ENCODE assay signal across 9 mouse cellular contexts in genomic region chr17:28012851-28013250, GRCm38 (mm10).
DNase-seq lines count a peak whose midpoint lies in the region; ATAC-seq lines count a peak whose summit lies in the region.
"Had no signal": no experiment of that assay in that cellular context is flagged by ENCODE, and none has a peak within 500 bp of the region (broad histone marks: within the 10 kb centered on the region; RNA-seq: fewer than 3 reads in every experiment).

No protein-coding gene starts in this region.

- 20% methylated on average over 6 of the region's 6 CpGs for WGBS in liver, embryonic 13.5 days (ENCODE audit: insufficient replicate concordance)

- peaks cover 100% of the 10 kb centered on the region for H3K4me1 ChIP-seq in megakaryocyte, embryonic 14.5 days
- H3K4me1 ChIP-seq in liver, embryonic 13.5 days (replicated peaks) = peaks cover 88% of the 10 kb centered on the region

- H3K9me3 ChIP-seq in megakaryocyte, embryonic 14.5 days = no peaks in the 10 kb centered on the region
- H3K9me3 ChIP-seq in liver, embryonic 13.5 days (replicated peaks) = no peaks in the 10 kb centered on the region

- peak; percentile 41 for DNase-seq in adrenal gland, adult 2 months
- DNase-seq in adrenal gland, postnatal 36 days = no peak
- DNase-seq in liver, embryonic 13.5 days = no peak
- no peak for DNase-seq in testis, postnatal 10 days (ENCODE audit: low spot score)
- no peak for DNase-seq in layer of hippocampus, postnatal 25 days (ENCODE audit: extremely low spot score in 1 of 2, low spot score in 1 of 2)
- no peak for DNase-seq in spleen, postnatal 14 days (ENCODE audit: low spot score in 2 of 2)
- DNase-seq: right cerebral cortex, postnatal 25 days had no signal

- peaks cover 52% of the 10 kb centered on the region for H3K36me3 ChIP-seq in megakaryocyte, embryonic 14.5 days (replicated peaks; ENCODE audit: low read length)
- H3K36me3 ChIP-seq in liver, embryonic 13.5 days = peaks cover 3% of the 10 kb centered on the region; the same call in 1 of the 2 replicates

- no peaks in the 10 kb centered on the region for H3K27me3 ChIP-seq in megakaryocyte, embryonic 14.5 days (replicated peaks)
- H3K27me3 ChIP-seq in liver, embryonic 13.5 days = 0 out of 2 replicates have a peak, but pooled peaks cover 1% of the 10 kb centered on the region

- peak overlapping the region; percentile 91 for H3K4me3 ChIP-seq in megakaryocyte, embryonic 14.5 days (replicated peaks)
- 0 out of 2 replicates have a peak overlapping the region, but pooled peaks have one; percentile 14 for H3K4me3 ChIP-seq in liver, embryonic 13.5 days (replicated peaks)

- no peak for ATAC-seq in megakaryocyte, adult 5-6 weeks (ENCODE audit: poor library complexity, severe bottlenecking)
- no peak for ATAC-seq in liver, embryonic 13.5 days (ENCODE audit: low read depth)

- H3K27ac ChIP-seq in liver, embryonic 13.5 days = peak overlapping the region; percentile 56

- H3K9ac ChIP-seq in liver, embryonic 13.5 days = peak overlapping the region; percentile 50

- peak overlapping the region; percentile 54 for H3K4me2 ChIP-seq in liver, embryonic 13.5 days
